Mouse (Mus musculus): ENCODE results near the gene Omt2b. TPM values are rescaled to one million over a fixed set of nuclear protein-coding genes. Genes with fewer than 3 reads are reported as not detected.
"Not testable (repeated sequence)": the region's sequence is repeated elsewhere in the genome, so short reads cannot be mapped to it uniquely, and the experiment has no call there.

Omt2b gene
- polyA plus RNA-seq, 1 experiment from 2014 or later: not detected

GRCm38 (mm10) chr9:78319499-78319898 is 7.9 kb upstream of the Omt2b start:
- H3K9ac ChIP-seq: no peak overlapping the region
- no peak for ATAC-seq (ENCODE audit: insufficient number of reproducible peaks, insufficient read depth, low FRiP score, low TSS enrichment)
- H3K4me1 ChIP-seq: no peaks in the 10 kb centered on the region
- 22% methylated on average over 1 of the region's 1 CpGs for WGBS
- H3K36me3 ChIP-seq: no peaks in the 10 kb centered on the region
- no peaks in the 10 kb centered on the region for H3K9me3 ChIP-seq
- no peak overlapping the region for H3K27ac ChIP-seq
- no peak overlapping the region for H3K4me3 ChIP-seq
- no peaks in the 10 kb centered on the region for H3K27me3 ChIP-seq
- H3K4me2 ChIP-seq (replicated peaks): no peak overlapping the region

DNA sequence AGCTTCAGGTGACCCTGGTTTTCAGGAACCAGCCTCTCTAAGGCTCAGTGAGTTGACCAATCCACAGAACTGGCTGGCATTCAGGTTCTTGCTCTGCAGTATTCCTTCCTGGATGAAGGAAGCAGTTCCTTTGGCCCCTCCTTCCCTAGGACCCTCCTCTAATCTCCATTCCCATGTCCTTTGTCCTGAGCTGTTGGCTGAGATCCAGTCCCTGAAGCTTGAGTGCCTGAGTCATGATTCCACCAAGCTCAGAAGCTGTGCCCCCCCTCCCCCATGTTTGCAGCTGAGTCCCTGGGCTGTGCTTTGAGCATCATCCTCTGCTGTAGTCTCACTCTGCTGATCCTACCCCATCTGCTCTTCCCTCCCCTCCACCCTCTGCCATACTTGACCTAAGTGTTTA is 9.7 kb downstream of the Omt2b start:
- H3K9ac ChIP-seq; H3K9me3 ChIP-seq; H3K4me2 ChIP-seq (replicated peaks); H3K27ac ChIP-seq; H3K4me1 ChIP-seq; H3K27me3 ChIP-seq; H3K4me3 ChIP-seq; ATAC-seq (ENCODE audit: insufficient number of reproducible peaks, insufficient read depth, low FRiP score, low TSS enrichment); H3K36me3 ChIP-seq: not testable (repeated sequence)

DNA sequence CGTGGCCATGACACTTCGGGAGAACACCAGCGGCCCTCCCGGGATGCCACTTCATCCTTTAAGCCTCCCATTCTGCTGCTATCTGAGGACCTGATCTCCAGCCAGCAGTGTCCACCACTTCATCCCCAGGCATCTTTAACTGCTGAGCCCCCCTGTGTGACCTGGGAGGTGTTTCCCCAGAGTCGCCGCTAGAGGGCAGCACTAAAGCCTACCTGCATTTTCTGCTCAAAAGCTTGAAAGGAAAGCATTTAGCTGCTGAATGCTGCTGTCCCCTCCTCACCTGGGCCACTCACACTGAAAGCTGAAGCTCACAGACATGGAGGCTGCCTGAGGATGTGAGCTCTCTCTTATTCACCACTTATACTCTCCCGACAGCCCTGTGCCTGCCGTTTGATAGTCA is 12.9 kb downstream of the Omt2b start:
- WGBS: 18% methylated on average over 8 of the region's 8 CpGs
- H3K4me2 ChIP-seq (replicated peaks); H3K9me3 ChIP-seq; H3K4me3 ChIP-seq; H3K27ac ChIP-seq; H3K27me3 ChIP-seq; H3K36me3 ChIP-seq; ATAC-seq (ENCODE audit: insufficient number of reproducible peaks, insufficient read depth, low FRiP score, low TSS enrichment); H3K9ac ChIP-seq; H3K4me1 ChIP-seq: not testable (repeated sequence)

DNA sequence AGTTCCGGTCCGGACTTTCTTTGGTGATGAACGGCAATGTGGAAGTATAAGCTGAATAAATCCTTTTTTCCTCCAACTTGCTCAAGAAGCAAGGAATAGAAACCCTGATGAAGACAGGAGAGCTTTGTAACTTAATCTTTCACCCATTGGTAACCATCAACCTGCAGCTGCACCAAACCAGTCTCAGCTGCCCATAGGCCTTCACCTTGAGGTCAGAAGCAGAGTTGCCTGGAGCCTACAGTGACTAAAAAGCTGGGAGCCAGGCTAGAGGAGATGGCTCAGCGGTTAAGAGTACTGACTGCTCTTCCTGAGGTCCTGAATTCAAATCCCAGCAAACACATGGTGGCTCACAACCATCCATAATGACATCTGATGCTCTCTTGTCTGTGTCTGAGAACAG is 15.1 kb downstream of the Omt2b start:
- 86% methylated on average over 4 of the region's 4 CpGs for WGBS
- H3K9me3 ChIP-seq: not testable (repeated sequence)

DNA sequence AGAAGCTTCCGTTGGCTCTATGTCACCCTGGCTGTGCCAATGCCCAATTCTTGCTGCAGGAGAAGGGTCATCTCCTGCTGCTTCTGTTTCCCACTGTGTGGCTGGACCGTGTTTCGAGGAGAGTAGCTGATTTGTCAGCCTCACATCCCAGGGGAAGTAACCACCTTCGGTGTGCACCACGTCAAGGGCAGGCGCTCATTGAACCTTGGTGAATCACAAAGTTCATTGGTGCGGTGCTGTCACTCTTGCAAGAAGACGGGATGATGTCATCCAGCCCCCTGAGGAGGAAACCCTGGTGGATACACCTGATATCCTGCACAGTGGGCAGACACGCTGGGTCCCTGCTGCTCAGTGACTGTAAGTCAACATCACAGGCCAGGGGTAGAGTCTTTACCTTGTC is 15.7 kb downstream of the Omt2b start:
- H3K4me2 ChIP-seq (replicated peaks); ATAC-seq (ENCODE audit: insufficient number of reproducible peaks, insufficient read depth, low FRiP score, low TSS enrichment); H3K9ac ChIP-seq; H3K27me3 ChIP-seq; H3K27ac ChIP-seq; H3K36me3 ChIP-seq; H3K4me1 ChIP-seq; H3K9me3 ChIP-seq; H3K4me3 ChIP-seq: not testable (repeated sequence)
- 87% methylated on average over 9 of the region's 9 CpGs for WGBS

More for the DNA sequence above, 15.1 kb downstream of the Omt2b start:
- ATAC-seq (ENCODE audit: insufficient number of reproducible peaks, insufficient read depth, low FRiP score, low TSS enrichment); H3K27me3 ChIP-seq; H3K36me3 ChIP-seq; H3K4me2 ChIP-seq (replicated peaks); H3K9ac ChIP-seq; H3K27ac ChIP-seq; H3K4me3 ChIP-seq; H3K4me1 ChIP-seq: not testable (repeated sequence)

DNA sequence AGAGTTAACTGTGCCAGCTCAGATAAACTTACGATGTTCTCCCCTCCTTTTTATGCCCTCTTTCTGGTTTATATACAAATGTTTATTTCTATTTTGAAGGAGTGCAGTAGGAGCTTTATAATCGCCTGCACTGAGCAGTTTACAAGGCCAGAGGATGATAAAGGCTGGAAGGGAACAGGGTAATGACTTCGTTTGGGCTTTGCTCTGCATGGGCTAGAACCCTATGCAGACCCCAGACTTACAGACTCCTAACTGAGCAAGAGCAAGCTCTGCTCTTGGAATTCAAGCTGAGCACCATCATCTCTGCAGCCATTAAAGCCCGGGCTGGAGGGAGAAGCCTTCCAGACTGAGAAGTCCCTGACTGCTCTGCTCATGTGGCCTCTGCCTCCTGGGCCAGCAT is 17.8 kb downstream of the Omt2b start:
- not testable (repeated sequence) for H3K9ac ChIP-seq; H3K4me3 ChIP-seq; H3K4me2 ChIP-seq (replicated peaks); H3K27me3 ChIP-seq; H3K9me3 ChIP-seq; H3K36me3 ChIP-seq; H3K4me1 ChIP-seq; ATAC-seq (ENCODE audit: insufficient number of reproducible peaks, insufficient read depth, low FRiP score, low TSS enrichment); H3K27ac ChIP-seq
- 67% methylated on average over 4 of the region's 4 CpGs for WGBS

DNA sequence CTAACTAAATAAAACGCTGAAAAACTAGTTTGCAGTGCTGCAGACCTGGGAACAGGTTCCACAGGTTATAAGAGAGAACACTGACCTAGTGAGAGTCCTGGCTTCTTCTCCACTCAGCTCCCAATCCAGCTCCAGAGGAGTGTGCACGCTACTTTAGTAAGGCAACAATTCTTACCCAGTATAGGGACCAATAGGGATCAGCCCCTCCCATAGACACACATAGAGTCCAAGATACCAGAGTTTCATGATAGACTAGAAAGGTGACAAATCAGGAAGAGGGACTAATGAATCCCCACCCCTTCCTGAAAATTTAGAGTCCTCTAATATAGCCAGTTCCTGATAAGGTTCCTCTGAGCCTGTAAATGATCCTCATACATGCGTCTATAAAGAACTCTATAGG is 19.6 kb downstream of the Omt2b start:
- no peaks in the 10 kb centered on the region for H3K9me3 ChIP-seq
- H3K27ac ChIP-seq: no peak overlapping the region
- H3K4me3 ChIP-seq: no peak overlapping the region
- H3K4me2 ChIP-seq (replicated peaks): no peak overlapping the region
- no peaks in the 10 kb centered on the region for H3K36me3 ChIP-seq
- no peaks in the 10 kb centered on the region for H3K4me1 ChIP-seq
- H3K9ac ChIP-seq: no peak overlapping the region
- no peaks in the 10 kb centered on the region for H3K27me3 ChIP-seq
- ATAC-seq (ENCODE audit: insufficient number of reproducible peaks, insufficient read depth, low FRiP score, low TSS enrichment): no peak
- WGBS: 66% methylated on average over 3 of the region's 3 CpGs

GRCm38 (mm10) chr9:78348206-78349004 is 21.0 kb downstream of the Omt2b start:
- not testable (repeated sequence) for H3K4me2 ChIP-seq (replicated peaks); H3K27ac ChIP-seq; H3K36me3 ChIP-seq; H3K4me1 ChIP-seq; H3K4me3 ChIP-seq; H3K27me3 ChIP-seq; ATAC-seq (ENCODE audit: insufficient number of reproducible peaks, insufficient read depth, low FRiP score, low TSS enrichment); H3K9ac ChIP-seq; H3K9me3 ChIP-seq
- WGBS: 62% methylated on average over 6 of the region's 6 CpGs

DNA sequence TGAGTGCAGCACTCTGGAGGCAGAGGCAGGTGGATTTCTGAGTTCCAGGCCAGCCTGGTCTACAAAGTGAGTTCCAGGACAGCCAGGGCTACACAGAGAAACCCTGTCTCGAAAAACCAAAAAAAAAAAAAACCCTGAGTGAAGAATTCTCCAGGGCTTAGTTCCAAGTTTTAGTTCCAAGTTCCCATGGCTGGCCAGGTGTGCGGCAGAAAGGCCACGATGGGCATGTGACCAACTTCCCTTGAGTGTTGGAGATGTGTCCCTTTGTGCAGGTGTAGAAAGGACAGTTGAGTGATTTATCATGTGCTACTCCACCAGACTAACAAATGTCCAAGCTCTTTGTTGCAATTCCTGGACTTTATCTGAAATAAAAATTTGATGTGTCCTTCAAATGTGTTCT is 21.8 kb downstream of the Omt2b start:
- WGBS: 85% methylated on average over 3 of the region's 3 CpGs

GRCm38 (mm10) chr9:78350007-78350406 is 22.6 kb downstream of the Omt2b start:
- H3K27me3 ChIP-seq; H3K36me3 ChIP-seq; H3K4me3 ChIP-seq; H3K4me1 ChIP-seq; ATAC-seq (ENCODE audit: insufficient number of reproducible peaks, insufficient read depth, low FRiP score, low TSS enrichment); H3K9me3 ChIP-seq; H3K9ac ChIP-seq; H3K4me2 ChIP-seq (replicated peaks); H3K27ac ChIP-seq: not testable (repeated sequence)

More for the DNA sequence above, 21.8 kb downstream of the Omt2b start:
- H3K4me2 ChIP-seq (replicated peaks); H3K36me3 ChIP-seq; H3K27ac ChIP-seq; ATAC-seq (ENCODE audit: insufficient number of reproducible peaks, insufficient read depth, low FRiP score, low TSS enrichment); H3K9me3 ChIP-seq; H3K9ac ChIP-seq; H3K4me1 ChIP-seq; H3K27me3 ChIP-seq; H3K4me3 ChIP-seq: not testable (repeated sequence)

DNA sequence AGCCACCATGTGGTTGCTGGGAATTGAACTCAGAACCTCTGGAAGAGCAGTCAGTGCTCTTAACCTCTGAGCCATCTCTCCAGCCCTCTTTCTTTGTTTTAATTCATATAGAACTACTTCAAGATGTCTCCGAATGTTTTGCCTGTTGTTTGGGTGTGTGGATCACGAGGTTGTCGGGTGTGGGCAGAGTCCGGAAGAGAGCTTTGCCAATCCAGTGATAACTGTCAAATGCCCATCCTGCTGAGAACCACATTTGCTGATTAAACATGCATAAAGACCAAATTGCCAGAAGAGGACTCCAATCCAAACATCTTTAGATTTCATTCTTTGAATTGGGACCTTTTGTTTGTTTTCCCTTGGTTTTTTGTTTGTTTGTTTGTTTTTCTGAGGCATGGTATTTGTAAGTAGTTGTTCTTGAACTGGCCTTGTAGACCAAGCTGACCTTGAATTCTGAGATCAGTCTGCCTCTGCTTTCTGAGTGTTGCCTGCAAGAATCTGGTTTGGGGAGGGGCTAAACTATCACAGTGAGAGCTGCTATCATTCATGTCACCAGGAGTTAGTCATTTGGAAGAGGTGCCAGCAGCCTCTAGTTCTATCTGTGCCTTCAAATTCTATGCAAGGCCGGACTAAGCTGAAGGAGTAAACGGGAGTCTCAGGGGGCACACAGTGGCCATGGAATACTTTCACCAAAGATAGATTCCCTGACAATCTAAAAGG is 24.3 kb downstream of the Omt2b start:
- Histone ChIP-seq H3K4me2 (replicated peaks) (no peak overlapping the region), H3K9ac (no peak overlapping the region), H3K27ac (no peak overlapping the region), H3K27me3 (no peaks in the 10 kb centered on the region), H3K36me3 (no peaks in the 10 kb centered on the region), H3K4me1 (no peaks in the 10 kb centered on the region), H3K4me3 (no peak overlapping the region), H3K9me3 (no peaks in the 10 kb centered on the region)
- 87% methylated on average over 6 of the region's 6 CpGs for WGBS
- no peak for ATAC-seq (ENCODE audit: insufficient number of reproducible peaks, insufficient read depth, low FRiP score, low TSS enrichment)

Data from embryonic facial prominence, embryonic 12.5 days (tissue).